24 mouse cellular contexts compared by ENCODE assay signal in genomic region chr10:43775807-43776206, GRCm38 (mm10).
"Had no signal": no experiment of that assay in that cellular context is flagged by ENCODE, and none has a peak within 500 bp of the region (broad histone marks: within the 10 kb centered on the region; RNA-seq: fewer than 3 reads in every experiment).

No protein-coding gene starts in this region.

- H3K9ac ChIP-seq: heart, embryonic 13.5 days; heart, embryonic 15.5 days; hindbrain, embryonic 13.5 days; hindbrain, embryonic 15.5 days; kidney, embryonic 15.5 days; limb, embryonic 12.5 days; liver, embryonic 13.5 days had no signal

- H3K27me3 ChIP-seq: heart, embryonic 13.5 days; heart, embryonic 15.5 days; hindbrain, embryonic 13.5 days; hindbrain, embryonic 15.5 days; kidney, embryonic 15.5 days; limb, embryonic 12.5 days; liver, embryonic 13.5 days had no signal

- H3K36me3 ChIP-seq: heart, embryonic 13.5 days; heart, embryonic 15.5 days; hindbrain, embryonic 13.5 days; hindbrain, embryonic 15.5 days; kidney, embryonic 15.5 days; limb, embryonic 10.5 days; limb, embryonic 12.5 days; liver, embryonic 13.5 days had no signal

- H3K27ac ChIP-seq: heart, embryonic 13.5 days; heart, embryonic 15.5 days; hindbrain, embryonic 13.5 days; hindbrain, embryonic 15.5 days; hindbrain, postnatal 0 days; kidney, embryonic 15.5 days; kidney, postnatal 0 days; left cerebral cortex, adult 2 months; limb, embryonic 10.5 days; limb, embryonic 12.5 days; liver, embryonic 13.5 days had no signal

- H3K4me2 ChIP-seq: heart, embryonic 11.5 days; heart, embryonic 13.5 days; heart, embryonic 15.5 days; hindbrain, embryonic 13.5 days; hindbrain, embryonic 15.5 days; kidney, embryonic 15.5 days; limb, embryonic 12.5 days; liver, embryonic 13.5 days had no signal

- H3K9me3 ChIP-seq: heart, embryonic 13.5 days; heart, embryonic 15.5 days; hindbrain, embryonic 13.5 days; hindbrain, embryonic 15.5 days; kidney, embryonic 15.5 days; limb, embryonic 10.5 days; limb, embryonic 12.5 days; liver, embryonic 13.5 days had no signal

- H3K4me1 ChIP-seq: heart, embryonic 15.5 days; hindbrain, embryonic 13.5 days; hindbrain, embryonic 15.5 days; kidney, embryonic 15.5 days; limb, embryonic 10.5 days; limb, embryonic 12.5 days; liver, embryonic 13.5 days had no signal

- H3K4me3 ChIP-seq: heart, embryonic 13.5 days; heart, embryonic 15.5 days; hindbrain, embryonic 13.5 days; hindbrain, embryonic 15.5 days; kidney, embryonic 15.5 days; left cerebral cortex, adult 2 months; limb, embryonic 10.5 days; limb, embryonic 12.5 days; liver, embryonic 13.5 days had no signal

- DNase-seq: gastrocnemius, postnatal 14 days; gastrocnemius, postnatal 36 days; heart, adult 18-20 months; heart, postnatal 14 days; heart, postnatal 36 days; kidney, adult 11 months; kidney, adult 2 months; kidney, adult 9 months; kidney, postnatal 14 days; kidney, postnatal 36 days; liver; liver, embryonic 13.5 days had no signal

- ATAC-seq: hindbrain, postnatal 0 days; intestine, embryonic 16.5 days had no signal
